Mouse (Mus musculus) cerebellum, adult 2 months (tissue): ENCODE measurements at regions not wholly inside any gene's neighbourhood (a gene's known extent, or its start where the extent isn't known, plus 50 kb on each side); places are given as distances from the start of the nearest gene placed in this dataset.

Experiments used
- DNase-seq, 2 experiments: peaks; one replicate each; pipeline ENCODE4 v3.0.0; 2021
- H3K27ac ChIP-seq: fragments of 200-500 bp; 2 replicates; pipeline ENCODE4 v1.5.1; 2012; ENCODE audit warnings: low read length, control low read depth, inconsistent platforms; ENCODE audit not compliant: insufficient read depth
- H3K27me3 ChIP-seq: fragments of 200-500 bp; 2 replicates; pipeline ENCODE4 v1.6.1; 2012; ENCODE audit warnings: inconsistent platforms, mild to moderate bottlenecking, low read length, moderate library complexity; ENCODE audit not compliant: control insufficient read depth, insufficient read depth
- H3K4me1 ChIP-seq: fragments of 200-500 bp; 2 replicates; pipeline ENCODE4 v1.6.1; 2011; ENCODE audit warnings: low read length; ENCODE audit not compliant: control insufficient read depth, insufficient read depth
- H3K4me3 ChIP-seq: fragments of 200-500 bp; replicated peaks from 2 replicates; pipeline ENCODE3; 2011; ENCODE audit warnings: mild to moderate bottlenecking, low read depth, low read length, control low read depth; ENCODE audit not compliant: insufficient read depth
- CTCF ChIP-seq: fragments of 200-500 bp; IDR thresholded peaks from 2 replicates; pipeline ENCODE4 v1.5.1; 2011; ENCODE audit warnings: low read depth, mild to moderate bottlenecking, control low read depth, low read length, moderate library complexity, borderline replicate concordance; ENCODE audit not compliant: insufficient read depth
- POLR2A ChIP-seq: fragments of 200-500 bp; IDR thresholded peaks from 2 replicates; pipeline ENCODE4 v1.6.1; 2011; ENCODE audit warnings: low read length, control low read depth, borderline replicate concordance; ENCODE audit not compliant: insufficient read depth
- WGBS: fragments of 180-500 bp; shearing (Covaris S2); methylation state at CpG from one replicate; pipeline ENCODE4 v1.1.7; 2018; 5-methylcytosine and 5-hydroxymethylcytosine counted together

- no peaks in the 10 kb centered on the region for H3K4me1 ChIP-seq
- no peaks in the 10 kb centered on the region for H3K27me3 ChIP-seq
- WGBS: 95% methylated on average over 4 of the region's 4 CpGs
- no peak for TF ChIP-seq POLR2A
- TF ChIP-seq CTCF: no peak
- no peak for DNase-seq
- no peak overlapping the region for H3K4me3 ChIP-seq
- H3K27ac ChIP-seq: no peak overlapping the region
Observed at GRCm38 (mm10) chr13:37111747-37112146, 61.7 kb upstream of the F13a1 start.

GRCm38 (mm10) chr13:37107721-37108120, 57.7 kb upstream of the F13a1 start:
- no peak for DNase-seq
- TF ChIP-seq POLR2A: no peak
- TF ChIP-seq CTCF: no peak
- peaks cover 17% of the 10 kb centered on the region for H3K4me1 ChIP-seq
- no peak overlapping the region for H3K27ac ChIP-seq
- WGBS: 90% methylated on average over 5 of the region's 5 CpGs
- no peaks in the 10 kb centered on the region for H3K27me3 ChIP-seq
- H3K4me3 ChIP-seq: no peak overlapping the region

GRCm38 (mm10) chr13:37106009-37106408, 56.0 kb upstream of the F13a1 start:
- no peak for TF ChIP-seq POLR2A
- no peak for TF ChIP-seq CTCF
- Histone ChIP-seq H3K27ac (no peak overlapping the region), H3K4me3 (no peak overlapping the region), H3K4me1 (peaks cover 23% of the 10 kb centered on the region), H3K27me3 (no peaks in the 10 kb centered on the region)
- 94% methylated on average over 5 of the region's 5 CpGs for WGBS
- DNase-seq: no peak

- WGBS: 61% methylated on average over 9 of the region's 9 CpGs
- no peak for DNase-seq
- H3K27ac ChIP-seq: no peak overlapping the region
- no peak overlapping the region for H3K4me3 ChIP-seq
- peaks cover 27% of the 10 kb centered on the region for H3K4me1 ChIP-seq
- H3K27me3 ChIP-seq: no peaks in the 10 kb centered on the region
- TF ChIP-seq POLR2A (no peak), CTCF (no peak)
Observed at GRCm38 (mm10) chr13:37104410-37105294, 54.6 kb upstream of the F13a1 start.

DNA sequence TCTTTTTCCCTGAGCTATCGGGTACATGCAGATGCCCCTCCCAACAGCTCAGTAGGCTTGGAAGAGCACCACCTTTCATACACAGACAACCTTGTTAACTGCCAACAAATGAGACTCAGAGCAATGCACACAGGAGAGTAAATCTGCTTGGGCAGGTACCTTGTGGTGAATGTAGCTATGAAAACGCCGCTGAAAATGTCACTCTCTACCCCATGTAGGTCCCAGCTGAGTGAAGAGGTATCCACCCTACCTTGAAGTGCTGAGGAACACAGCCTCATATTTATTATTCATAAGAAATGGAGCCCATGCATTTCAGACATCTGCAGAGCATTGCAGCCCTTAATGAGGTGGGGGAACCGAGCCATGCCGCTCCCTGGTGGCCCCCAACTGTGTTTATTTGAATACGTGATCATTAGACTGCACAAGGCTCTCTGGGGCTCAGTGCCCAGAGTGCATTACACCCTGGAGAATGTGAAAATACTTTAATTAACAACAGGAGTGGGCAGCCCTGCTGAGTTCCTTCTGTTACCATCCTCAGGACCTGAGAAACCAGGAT, 53.8 kb upstream of the F13a1 start:
- Histone ChIP-seq H3K27me3 (no peaks in the 10 kb centered on the region), H3K27ac (no peak overlapping the region), H3K4me3 (no peak overlapping the region), H3K4me1 (peaks cover 27% of the 10 kb centered on the region)
- peak; percentile 48 to 75 for DNase-seq
- TF ChIP-seq CTCF (no peak), POLR2A (no peak)
- WGBS: 9% methylated on average over 6 of the region's 6 CpGs

GRCm38 (mm10) chr13:37101755-37102154, 51.7 kb upstream of the F13a1 start:
- WGBS: 59% methylated on average over 4 of the region's 4 CpGs
- Histone ChIP-seq H3K4me1 (peaks cover 27% of the 10 kb centered on the region), H3K27ac (no peak overlapping the region), H3K4me3 (no peak overlapping the region), H3K27me3 (no peaks in the 10 kb centered on the region)
- TF ChIP-seq CTCF (no peak), POLR2A (no peak)
- no peak for DNase-seq
